Mouse (Mus musculus): ENCODE measurements around the gene Sh3bgrl3. TPM values are rescaled to one million over a fixed set of nuclear protein-coding genes. Genes with fewer than 3 reads are reported as not detected.
A peak's percentile ranks its signal among the peaks of the same experiment; 100 is the strongest.
"Not testable (repeated sequence)": the region's sequence is repeated elsewhere in the genome, so short reads cannot be mapped to it uniquely, and the experiment has no call there.

Sh3bgrl3 gene
- 452 and 455 TPM in 2 replicates for polyA plus RNA-seq (2015; fragmentation: Nextera tagmentation; extraction: Ambion mirVana)

GRCm38 (mm10) chr4:134128221-134128982, at the start of gene Sh3bgrl3:
Gene Sh3bgrl3, minus strand, starts transcription at chr4:134128789.
- Histone ChIP-seq H3K36me3 (ENCODE audit: insufficient read depth, low read length) (0 out of 2 replicates have a peak, but pooled peaks cover 9% of the 10 kb centered on the region), H3K27ac (peak within 1 kb of the TSS; percentile 85), H3K4me2 (ENCODE audit: low read length) (peak within 1 kb of the TSS; percentile 79), H3K4me3 (replicated peaks; ENCODE audit: low read depth, low read length) (peak within 1 kb of the TSS; percentile 72), H3K9ac (ENCODE audit: low read depth, low read length) (peak within 1 kb of the TSS; percentile 79), H3K9me3 (replicated peaks; ENCODE audit: low read length) (no peaks in the 10 kb centered on the region), H3K4me1 (replicated peaks; ENCODE audit: insufficient read depth, low read length) (peaks cover 21% of the 10 kb centered on the region), H3K27me3 (ENCODE audit: insufficient read depth, low read length) (no peaks in the 10 kb centered on the region)
- peak; percentile 94 for DNase-seq (ENCODE audit: low spot score)
- peak; percentile 92 for ATAC-seq (replicated peaks; ENCODE audit: low FRiP score, low read depth)
- no peak for TF ChIP-seq CTCF (IDR thresholded peaks at IDR 0.05; ENCODE audit: low read depth)
- 1% methylated on average over 49 of the region's 50 CpGs for WGBS

DNA sequence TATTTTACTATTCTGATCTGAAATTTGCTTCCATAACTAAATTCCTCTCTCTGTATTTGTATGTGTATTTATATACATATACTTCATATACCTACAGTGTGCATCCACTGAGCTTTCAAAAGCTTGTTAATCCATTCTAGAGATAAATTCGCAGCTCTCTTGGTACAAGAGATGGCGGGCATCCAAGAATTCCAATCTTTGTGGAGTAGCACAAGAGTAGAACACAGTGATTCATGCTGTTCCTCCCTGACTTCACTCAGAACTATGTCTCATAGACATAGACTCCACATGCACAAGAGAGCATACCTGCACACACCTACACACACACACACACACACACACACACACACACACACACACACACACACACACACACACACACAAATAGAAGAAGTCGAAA, 43.8 kb upstream of the Sh3bgrl3 start:
- Histone ChIP-seq H3K9ac (ENCODE audit: low read depth, low read length) (no peak overlapping the region), H3K27ac (no peak overlapping the region), H3K9me3 (replicated peaks; ENCODE audit: low read length) (no peaks in the 10 kb centered on the region), H3K4me2 (ENCODE audit: low read length) (no peak overlapping the region), H3K36me3 (ENCODE audit: insufficient read depth, low read length) (0 out of 2 replicates have a peak, but pooled peaks cover 2% of the 10 kb centered on the region), H3K4me3 (replicated peaks; ENCODE audit: low read depth, low read length) (no peak overlapping the region), H3K27me3 (ENCODE audit: insufficient read depth, low read length) (no peaks in the 10 kb centered on the region), H3K4me1 (replicated peaks; ENCODE audit: insufficient read depth, low read length) (no peaks in the 10 kb centered on the region)
- 89% methylated on average over 3 of the region's 3 CpGs for WGBS
- DNase-seq (ENCODE audit: low spot score), result no peak
- no peak for ATAC-seq (replicated peaks; ENCODE audit: low FRiP score, low read depth)
- TF ChIP-seq CTCF (IDR thresholded peaks at IDR 0.05; ENCODE audit: low read depth), result no peak

- peaks cover 6% of the 10 kb centered on the region; the same call in 1 of the 2 replicates for H3K36me3 ChIP-seq (ENCODE audit: insufficient read depth, low read length)
- DNase-seq (ENCODE audit: low spot score), result peak; percentile 9
- H3K4me2 ChIP-seq (ENCODE audit: low read length), result no peak overlapping the region
- no peaks in the 10 kb centered on the region for H3K9me3 ChIP-seq (replicated peaks; ENCODE audit: low read length)
- TF ChIP-seq CTCF (IDR thresholded peaks at IDR 0.05; ENCODE audit: low read depth), result peak; percentile 39
- H3K9ac ChIP-seq (ENCODE audit: low read depth, low read length), result no peak overlapping the region
- H3K4me3 ChIP-seq (replicated peaks; ENCODE audit: low read depth, low read length), result no peak overlapping the region
- no peak for ATAC-seq (replicated peaks; ENCODE audit: low FRiP score, low read depth)
- no peaks in the 10 kb centered on the region for H3K27me3 ChIP-seq (ENCODE audit: insufficient read depth, low read length)
- no peaks in the 10 kb centered on the region for H3K4me1 ChIP-seq (replicated peaks; ENCODE audit: insufficient read depth, low read length)
- WGBS, result 95% methylated on average over 3 of the region's 3 CpGs
- no peak overlapping the region for H3K27ac ChIP-seq
Observed at GRCm38 (mm10) chr4:134166906-134167305, 38.3 kb upstream of the Sh3bgrl3 start.

DNA sequence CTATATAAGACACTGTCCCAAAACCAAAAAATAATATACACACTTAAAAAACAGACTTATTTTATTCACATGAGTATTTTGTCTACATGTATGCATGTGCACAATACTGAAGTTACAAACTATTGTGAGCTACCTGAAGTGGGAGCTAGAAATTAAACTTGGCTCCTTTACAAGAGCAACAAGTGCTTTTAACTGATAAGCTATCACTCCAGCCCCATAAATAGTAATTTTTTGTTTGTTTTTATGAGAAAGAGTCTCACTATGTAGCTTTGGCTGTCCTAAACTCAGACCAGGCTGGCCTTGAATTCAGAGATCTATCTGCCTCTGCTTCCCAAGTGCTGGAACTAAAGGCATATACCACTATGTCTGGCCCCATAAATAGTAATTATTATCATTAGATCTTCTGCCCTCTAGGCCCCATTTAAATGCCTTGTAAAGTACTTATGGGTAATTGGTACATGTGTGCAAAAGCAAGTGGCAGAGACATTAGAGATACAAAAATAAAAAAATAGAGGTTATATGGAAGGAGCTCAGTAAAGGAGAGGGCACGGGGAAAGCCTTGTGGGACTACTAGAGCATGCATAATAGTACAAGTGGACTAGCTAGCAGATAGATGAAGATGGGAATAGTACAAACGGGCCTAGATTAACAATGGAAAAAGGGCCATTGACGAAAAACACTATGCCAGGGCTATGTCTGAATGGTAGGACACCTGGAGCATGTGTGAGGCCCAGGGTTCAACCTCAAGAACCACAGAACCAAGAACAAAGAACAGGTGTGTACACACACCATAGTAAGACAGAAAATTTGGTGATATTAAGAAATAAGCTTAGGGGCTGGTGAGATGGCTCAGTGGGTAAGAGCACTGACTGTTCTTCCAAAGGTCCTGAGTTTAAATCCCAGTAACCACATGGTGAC, 37.2 kb upstream of the Sh3bgrl3 start:
- WGBS, result 76% methylated on average over 3 of the region's 3 CpGs
- Histone ChIP-seq H3K27ac (no peak overlapping the region), H3K4me1 (replicated peaks; ENCODE audit: insufficient read depth, low read length) (no peaks in the 10 kb centered on the region), H3K4me3 (replicated peaks; ENCODE audit: low read depth, low read length) (no peak overlapping the region), H3K9ac (ENCODE audit: low read depth, low read length) (no peak overlapping the region), H3K9me3 (replicated peaks; ENCODE audit: low read length) (no peaks in the 10 kb centered on the region), H3K4me2 (ENCODE audit: low read length) (no peak overlapping the region), H3K36me3 (ENCODE audit: insufficient read depth, low read length) (peaks cover 3% of the 10 kb centered on the region; the same call in 1 of the 2 replicates), H3K27me3 (ENCODE audit: insufficient read depth, low read length) (no peaks in the 10 kb centered on the region)
- DNase-seq (ENCODE audit: low spot score) (no peak), ATAC-seq (replicated peaks; ENCODE audit: low FRiP score, low read depth) (no peak; the same call in 1 of the 2 replicates)
- no peak for TF ChIP-seq CTCF (IDR thresholded peaks at IDR 0.05; ENCODE audit: low read depth)

GRCm38 (mm10) chr4:134165024-134165423, 36.4 kb upstream of the Sh3bgrl3 start:
- Histone ChIP-seq H3K27me3 (ENCODE audit: insufficient read depth, low read length) (no peaks in the 10 kb centered on the region), H3K4me2 (ENCODE audit: low read length) (peak overlapping the region; percentile 18; the same call in 1 of the 2 replicates), H3K9me3 (replicated peaks; ENCODE audit: low read length) (no peaks in the 10 kb centered on the region), H3K9ac (ENCODE audit: low read depth, low read length) (no peak overlapping the region), H3K27ac (peak overlapping the region; percentile 42), H3K36me3 (ENCODE audit: insufficient read depth, low read length) (peaks cover 3% of the 10 kb centered on the region; the same call in 1 of the 2 replicates), H3K4me1 (replicated peaks; ENCODE audit: insufficient read depth, low read length) (no peaks in the 10 kb centered on the region), H3K4me3 (replicated peaks; ENCODE audit: low read depth, low read length) (no peak overlapping the region)
- TF ChIP-seq CTCF (IDR thresholded peaks at IDR 0.05; ENCODE audit: low read depth), result no peak
- DNase-seq (ENCODE audit: low spot score) (no peak), ATAC-seq (replicated peaks; ENCODE audit: low FRiP score, low read depth) (no peak)
- 68% methylated on average over 6 of the region's 6 CpGs for WGBS

GRCm38 (mm10) chr4:134164591-134164990, 36.0 kb upstream of the Sh3bgrl3 start:
- Histone ChIP-seq H3K4me3 (replicated peaks; ENCODE audit: low read depth, low read length) (no peak overlapping the region), H3K27me3 (ENCODE audit: insufficient read depth, low read length) (no peaks in the 10 kb centered on the region), H3K9ac (ENCODE audit: low read depth, low read length) (no peak overlapping the region), H3K36me3 (ENCODE audit: insufficient read depth, low read length) (peaks cover 3% of the 10 kb centered on the region; the same call in 1 of the 2 replicates), H3K4me2 (ENCODE audit: low read length) (peak overlapping the region; percentile 18; the same call in 1 of the 2 replicates), H3K27ac (peak overlapping the region; percentile 42), H3K9me3 (replicated peaks; ENCODE audit: low read length) (no peaks in the 10 kb centered on the region), H3K4me1 (replicated peaks; ENCODE audit: insufficient read depth, low read length) (no peaks in the 10 kb centered on the region)
- ATAC-seq (replicated peaks; ENCODE audit: low FRiP score, low read depth), result no peak
- no peak for DNase-seq (ENCODE audit: low spot score)
- no peak for TF ChIP-seq CTCF (IDR thresholded peaks at IDR 0.05; ENCODE audit: low read depth)
- 81% methylated on average over 5 of the region's 6 CpGs for WGBS

DNA sequence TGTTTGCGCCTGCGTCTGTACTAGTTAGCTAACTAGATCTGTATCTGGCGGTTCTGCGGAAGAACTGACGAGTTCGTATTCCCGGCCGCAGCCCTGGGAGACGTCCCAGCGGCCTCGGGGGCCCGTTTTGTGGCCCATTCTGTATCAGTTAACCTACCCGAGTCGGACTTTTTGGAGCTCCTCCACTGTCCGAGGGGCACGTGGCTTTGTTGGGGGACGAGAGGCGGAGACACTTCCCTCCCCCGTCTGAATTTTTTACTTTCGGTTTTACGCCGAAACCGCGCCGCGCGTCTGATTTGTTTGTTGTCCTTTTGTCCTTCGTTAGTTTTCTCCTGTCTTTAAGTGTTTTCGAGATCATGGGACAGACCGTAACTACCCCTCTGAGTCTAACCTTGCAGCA, 31.5 kb upstream of the Sh3bgrl3 start:
- ATAC-seq (replicated peaks; ENCODE audit: low FRiP score, low read depth); H3K9me3 ChIP-seq (replicated peaks; ENCODE audit: low read length); H3K4me1 ChIP-seq (replicated peaks; ENCODE audit: insufficient read depth, low read length); H3K27me3 ChIP-seq (ENCODE audit: insufficient read depth, low read length); H3K36me3 ChIP-seq (ENCODE audit: insufficient read depth, low read length): not testable (repeated sequence)
- WGBS, result 13% methylated on average over 28 of the region's 30 CpGs
- Histone ChIP-seq H3K9ac (ENCODE audit: low read depth, low read length) (peak overlapping the region; percentile 50), H3K4me3 (replicated peaks; ENCODE audit: low read depth, low read length) (peak overlapping the region; percentile 44), H3K4me2 (ENCODE audit: low read length) (peak overlapping the region; percentile 46), H3K27ac (peak overlapping the region; percentile 82)
- peak; percentile 57 for DNase-seq (ENCODE audit: low spot score)
